Mouse (Mus musculus): ENCODE results near the gene Retnlb.
"Not testable (repeated sequence)": the region's sequence is repeated elsewhere in the genome, so short reads cannot be mapped to it uniquely, and the experiment has no call there.

The Retnlb gene

DNA sequence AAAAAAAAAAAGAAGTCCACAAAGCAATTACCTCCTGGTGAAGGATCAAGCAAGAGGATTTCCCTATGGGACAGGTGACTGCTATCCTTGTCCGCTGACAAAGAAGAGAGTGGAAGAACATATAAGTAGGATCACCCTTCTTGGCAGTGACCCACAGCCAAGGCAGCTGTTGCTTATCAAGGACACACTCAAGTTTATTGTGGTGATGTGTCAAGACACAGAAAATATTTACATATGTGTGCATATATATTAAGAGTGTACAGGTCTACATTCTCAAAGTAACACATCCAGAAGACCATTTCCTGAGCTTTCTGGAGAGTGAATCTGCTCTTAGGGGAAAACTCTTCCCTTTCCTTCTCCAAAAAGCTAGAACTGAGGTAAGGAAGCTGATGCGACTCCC is at the start of gene Retnlb:
Retnlb (plus strand) TSS at position 162 of the 400 bp plus-strand sequence.
- no peak for DNase-seq (ENCODE audit: low read depth)

DNA sequence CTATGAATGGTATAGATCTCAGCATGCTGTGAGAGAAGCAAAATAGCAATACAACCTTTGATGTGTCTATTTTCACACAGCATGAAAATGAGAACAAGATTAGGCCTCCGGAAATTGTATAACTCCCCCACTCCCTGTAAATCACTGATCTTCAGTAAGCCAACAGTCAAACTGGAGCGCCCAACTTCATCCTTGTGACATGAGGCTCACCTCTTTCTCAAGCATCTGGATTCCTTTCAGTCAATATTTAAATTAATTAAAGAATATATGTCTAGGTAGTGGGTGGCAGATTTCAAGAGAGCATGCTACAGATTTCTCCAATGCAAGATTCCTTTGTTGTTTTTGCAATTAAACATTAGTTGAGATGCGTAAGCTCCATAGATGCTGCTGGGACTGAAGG is 47.5 kb upstream of the Retnlb start:
- DNase-seq (ENCODE audit: low read depth): peak; percentile 52

DNA sequence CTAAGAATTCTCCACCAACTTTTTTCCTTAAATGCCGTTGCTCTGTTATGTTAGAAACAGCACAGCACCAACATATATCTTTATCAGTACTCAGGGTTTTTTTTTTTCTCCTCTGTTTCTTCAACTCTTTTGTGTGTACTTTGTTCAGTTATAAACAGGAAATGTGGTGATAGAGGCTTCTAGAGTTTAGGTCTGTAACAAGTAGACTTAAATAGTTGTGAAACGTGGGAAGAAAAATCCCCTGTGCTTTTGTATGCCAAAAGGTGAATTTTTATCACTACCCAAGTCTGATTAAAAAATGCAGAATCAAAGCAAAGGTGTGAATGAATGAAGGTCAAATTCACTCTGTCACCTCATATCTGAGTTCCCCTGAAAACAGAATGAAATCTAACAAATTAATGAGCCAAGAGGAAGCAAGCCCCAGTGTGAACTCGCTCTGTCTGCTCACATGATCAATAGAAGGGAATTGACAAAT is 44.6 kb upstream of the Retnlb start, which contains the start of gene Trat1:
Trat1 (minus strand) TSS at position 51 of the 475 bp plus-strand sequence.
- DNase-seq (ENCODE audit: low read depth): peak; percentile 69

DNA sequence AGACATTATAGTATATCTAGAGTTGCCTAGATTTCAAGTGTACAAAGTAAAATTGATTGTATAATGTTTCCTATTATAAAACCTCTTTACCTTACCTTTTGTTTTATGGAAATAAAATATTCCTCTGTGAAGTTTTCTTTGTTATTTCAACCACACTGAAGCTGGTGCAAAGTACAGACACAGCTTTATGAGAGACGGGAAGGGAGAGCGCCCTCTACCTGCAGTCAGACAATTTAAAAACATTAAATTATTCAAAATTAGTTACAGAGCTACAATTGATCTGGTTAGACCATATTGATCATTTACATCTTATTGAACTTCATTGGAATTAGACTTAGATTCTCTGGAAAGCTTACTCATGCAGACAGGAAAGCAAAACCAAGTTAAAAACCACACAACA is 39.4 kb upstream of the Retnlb start:
- DNase-seq (ENCODE audit: low read depth): peak; percentile 67

DNA sequence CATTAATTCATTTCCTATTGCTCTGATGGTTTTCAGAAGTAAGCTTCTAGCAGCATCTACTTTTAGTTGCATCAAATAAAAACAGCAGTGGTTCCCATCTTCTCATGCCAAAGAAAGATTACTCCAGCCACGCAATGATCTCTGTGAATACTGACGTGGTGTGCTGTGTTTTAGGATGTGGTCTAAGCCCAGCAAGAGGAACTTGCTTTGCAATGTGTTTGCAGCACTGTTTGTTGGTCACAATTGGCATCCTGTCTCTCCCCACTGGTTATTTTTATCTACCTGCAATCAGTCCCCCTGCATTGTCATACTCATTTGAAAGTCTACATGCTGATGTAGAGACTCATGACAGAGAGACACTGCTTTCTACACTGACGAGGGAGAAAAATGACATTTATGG is 30.4 kb upstream of the Retnlb start:
- peak; percentile 69 for DNase-seq (ENCODE audit: low read depth)

DNA sequence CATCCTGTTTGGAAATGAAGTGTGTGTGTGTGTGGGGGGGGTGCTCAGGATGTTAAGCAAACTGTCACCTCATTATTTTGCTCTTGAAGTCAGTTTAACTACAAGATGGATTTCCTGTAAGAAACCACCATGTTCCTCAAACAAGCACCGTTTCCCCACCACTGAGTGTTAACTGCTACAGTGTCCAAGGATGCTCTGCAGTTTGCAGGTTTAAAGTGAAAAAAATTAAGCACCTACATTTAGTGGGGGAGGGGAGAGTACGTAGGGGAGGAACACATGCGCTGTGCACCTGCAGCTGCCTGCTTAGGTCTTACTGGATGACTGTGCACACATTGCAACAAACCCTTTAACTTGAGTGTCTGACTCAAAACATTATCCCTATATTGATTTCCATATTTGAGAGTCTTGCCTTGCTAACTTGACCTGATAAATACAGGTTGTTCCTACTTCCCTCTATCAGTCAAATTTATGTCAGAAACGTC is 27.9 kb upstream of the Retnlb start:
- DNase-seq (ENCODE audit: low read depth): peak; percentile 67

DNA sequence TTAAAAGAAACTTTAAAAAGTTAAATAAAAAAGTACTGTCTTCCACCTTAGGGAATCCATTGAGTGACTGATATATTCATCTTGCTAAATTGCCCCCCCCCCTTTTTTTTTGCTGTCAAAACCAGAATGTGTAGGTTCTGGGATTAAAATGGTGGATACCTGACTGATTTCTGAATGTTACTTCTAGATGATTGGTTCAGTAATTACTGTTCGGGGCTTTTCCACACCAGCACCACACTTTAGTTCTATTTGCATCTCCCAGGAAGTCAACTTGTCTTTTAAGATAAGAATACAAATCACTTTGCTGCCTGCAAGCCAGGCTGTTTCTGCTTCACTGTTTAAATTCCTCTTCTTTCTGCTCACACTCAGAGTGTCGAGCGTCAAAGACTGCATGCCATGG is 18.4 kb upstream of the Retnlb start:
- DNase-seq (ENCODE audit: low read depth): peak; percentile 41

DNA sequence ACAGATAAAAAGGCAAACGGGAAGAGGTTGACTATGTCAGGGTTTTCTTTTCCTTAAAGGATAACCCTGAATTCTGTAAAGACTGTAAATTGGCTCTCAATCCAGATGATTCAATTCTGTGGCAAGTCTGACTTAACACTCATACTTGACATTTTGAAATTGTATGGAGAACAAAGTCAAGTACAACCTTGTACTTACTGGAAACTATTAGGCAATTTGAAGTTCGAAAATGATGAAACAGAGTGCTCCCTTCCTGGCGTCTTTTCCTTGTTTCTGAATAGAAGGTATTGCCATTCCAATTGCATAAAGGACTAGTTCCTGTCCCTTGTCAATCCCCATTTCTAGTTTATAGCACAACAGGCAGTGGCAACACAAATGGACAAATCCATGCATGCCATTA is 17.2 kb upstream of the Retnlb start:
- DNase-seq (ENCODE audit: low read depth): no peak

DNA sequence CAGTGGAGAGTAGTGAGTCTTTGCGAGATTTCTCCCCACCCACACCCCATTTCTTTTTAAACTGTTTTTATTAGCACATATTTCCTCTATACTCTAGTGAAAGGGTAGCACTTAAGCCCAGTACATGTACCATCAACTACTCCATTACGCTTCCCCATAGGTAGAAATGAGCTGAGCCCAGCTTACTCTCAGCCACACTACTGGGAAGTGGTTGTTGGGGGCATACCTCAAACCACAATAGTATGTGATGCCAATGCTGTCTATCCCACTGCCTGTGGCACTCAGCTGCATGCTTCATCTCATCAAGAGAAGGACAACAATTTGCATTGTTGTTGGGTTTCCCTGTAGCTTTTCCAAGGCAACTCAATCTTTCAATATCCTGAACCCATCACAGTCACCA is 15.8 kb upstream of the Retnlb start:
- peak; percentile 34 for DNase-seq (ENCODE audit: low read depth)

DNA sequence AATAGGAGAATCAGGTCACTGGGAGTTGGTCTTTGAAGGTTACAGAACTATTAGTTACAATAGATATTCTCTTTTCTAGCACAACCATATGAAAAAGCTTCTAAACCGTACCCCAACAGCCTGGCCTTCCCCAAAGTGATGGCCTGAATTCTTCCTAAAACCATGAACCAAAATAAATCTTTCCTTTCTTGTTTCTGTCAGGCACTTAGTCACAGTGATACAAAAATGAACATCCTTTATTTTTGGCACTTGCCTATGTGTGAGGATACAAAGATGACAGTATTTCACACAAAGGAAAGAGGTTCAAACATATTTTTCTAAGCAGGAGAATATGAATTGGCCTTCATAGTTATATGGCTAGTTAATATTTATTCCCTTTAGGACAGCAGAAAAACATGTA is 11.2 kb upstream of the Retnlb start:
- no peak for DNase-seq (ENCODE audit: low read depth)

DNA sequence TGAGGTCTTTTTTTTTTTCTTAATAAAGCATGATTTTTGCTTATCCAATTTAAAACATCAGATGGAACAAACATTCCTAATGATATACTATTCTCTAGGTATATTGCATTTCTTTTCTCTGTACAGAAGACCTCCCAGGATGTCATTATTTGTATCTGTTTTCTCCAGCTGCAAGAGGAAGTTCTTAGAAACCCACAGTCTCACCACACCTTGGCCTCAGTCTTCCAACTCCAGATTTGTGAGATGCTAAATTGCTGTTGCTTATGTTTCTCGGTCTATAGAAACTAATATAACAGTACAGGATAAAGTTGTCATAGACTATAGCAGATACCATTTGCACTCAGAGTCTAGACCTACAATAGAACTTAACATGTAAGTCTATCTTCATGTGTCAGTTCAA is 10.1 kb upstream of the Retnlb start:
- peak; percentile 56 for DNase-seq (ENCODE audit: low read depth)

DNA sequence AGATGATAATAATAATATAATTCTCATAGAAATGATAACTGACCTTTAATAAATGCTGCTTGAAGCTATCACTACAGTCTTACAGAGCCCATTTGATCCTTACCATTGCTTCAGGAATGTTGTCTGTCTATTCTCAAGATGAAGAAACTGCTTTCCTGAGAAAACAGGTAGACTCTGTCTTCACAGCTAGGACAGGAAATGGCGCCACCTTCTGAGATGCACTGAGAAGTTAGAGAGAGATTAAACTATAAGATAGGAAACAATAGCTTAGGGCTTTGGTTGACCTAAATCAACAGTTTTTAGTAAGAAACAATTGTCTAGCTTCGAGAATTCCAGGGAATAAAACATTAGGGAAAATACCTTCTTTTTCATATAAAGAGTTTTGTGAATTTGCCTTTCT is 7.3 kb upstream of the Retnlb start:
- DNase-seq (ENCODE audit: low read depth): peak; percentile 74

DNA sequence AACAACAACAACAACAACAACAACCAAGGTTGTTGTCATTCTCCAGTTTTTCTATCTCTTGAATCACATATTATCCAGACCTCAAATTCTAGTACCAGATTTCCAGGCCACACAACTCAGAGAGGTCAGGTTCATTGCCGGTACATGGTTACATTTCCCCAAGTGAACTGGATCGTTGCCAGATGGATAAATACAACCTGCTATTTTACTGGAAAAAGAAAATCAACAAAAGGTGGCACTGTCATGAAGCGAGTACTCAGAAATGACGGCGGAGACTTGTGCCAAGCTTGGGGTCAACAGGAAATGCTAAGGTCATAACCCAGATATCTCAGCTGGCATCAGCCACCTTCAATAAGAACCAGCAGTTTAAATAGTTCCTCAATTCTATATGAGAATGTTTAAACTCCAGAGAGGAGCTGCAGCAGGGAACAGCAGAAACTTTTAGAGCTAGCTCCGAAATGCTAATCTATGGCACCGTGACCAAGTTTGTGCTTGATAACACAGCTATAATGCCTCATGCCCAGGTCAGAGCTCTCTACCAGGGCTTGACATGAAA is 4.7 kb upstream of the Retnlb start:
- DNase-seq (ENCODE audit: low read depth): no peak

DNA sequence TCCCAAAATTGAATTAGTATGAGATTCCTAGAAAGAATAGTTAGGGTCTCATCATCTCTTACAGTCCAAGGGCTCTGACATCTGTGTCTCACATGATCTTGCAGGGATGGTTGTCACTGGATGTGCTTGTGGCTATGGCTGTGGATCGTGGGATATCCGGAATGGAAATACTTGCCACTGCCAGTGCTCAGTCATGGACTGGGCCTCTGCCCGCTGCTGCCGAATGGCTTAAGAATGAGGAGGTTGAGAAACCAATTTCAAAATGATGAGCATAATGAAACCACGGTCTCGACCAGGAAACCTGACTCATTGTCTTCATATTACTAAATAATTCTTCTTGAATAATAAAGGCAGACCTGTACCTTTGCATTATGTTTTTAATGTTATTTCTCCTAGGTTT is 1.9 kb downstream of the Retnlb start:
- no peak for DNase-seq (ENCODE audit: low read depth)

DNA sequence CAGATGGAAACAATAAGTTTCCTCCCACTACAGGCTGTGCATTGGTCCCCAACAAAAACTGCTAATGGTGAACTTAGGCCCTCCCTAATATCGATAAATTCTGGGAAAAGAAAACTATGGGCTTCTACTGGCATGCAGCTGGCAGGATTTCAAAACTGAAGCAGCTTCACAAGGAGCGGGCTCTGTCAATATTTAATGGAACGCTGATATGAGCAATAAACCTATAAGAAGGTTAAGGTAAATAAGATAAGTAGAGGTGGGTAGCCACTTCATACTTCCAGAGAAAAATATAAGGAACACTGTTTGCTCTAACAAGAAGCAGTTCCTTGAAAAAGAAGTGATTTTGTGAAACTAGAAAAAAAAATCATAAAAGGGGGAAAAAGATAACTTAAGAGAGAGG is 9.8 kb downstream of the Retnlb start:
- DNase-seq (ENCODE audit: low read depth): no peak

DNA sequence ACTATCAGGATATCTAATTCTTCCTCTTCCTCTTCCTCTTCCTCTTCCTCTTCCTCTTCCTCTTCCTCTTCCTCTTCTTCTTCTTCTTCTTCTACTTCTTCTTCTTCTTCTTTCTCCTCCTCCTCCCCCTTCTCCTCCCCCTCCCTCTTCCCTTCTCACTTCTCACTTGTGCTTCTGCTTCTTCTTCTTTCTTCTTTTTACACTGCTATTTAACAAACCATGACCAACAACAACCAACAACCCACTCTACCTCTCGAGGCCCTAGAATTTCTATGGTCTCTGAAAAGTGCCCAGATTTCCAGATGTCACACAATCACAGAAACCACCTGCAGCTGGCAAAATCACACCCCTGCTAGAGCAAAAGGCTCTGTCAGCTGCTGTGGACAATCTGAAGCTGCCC is 11.0 kb downstream of the Retnlb start:
- DNase-seq (ENCODE audit: low read depth): no peak

DNA sequence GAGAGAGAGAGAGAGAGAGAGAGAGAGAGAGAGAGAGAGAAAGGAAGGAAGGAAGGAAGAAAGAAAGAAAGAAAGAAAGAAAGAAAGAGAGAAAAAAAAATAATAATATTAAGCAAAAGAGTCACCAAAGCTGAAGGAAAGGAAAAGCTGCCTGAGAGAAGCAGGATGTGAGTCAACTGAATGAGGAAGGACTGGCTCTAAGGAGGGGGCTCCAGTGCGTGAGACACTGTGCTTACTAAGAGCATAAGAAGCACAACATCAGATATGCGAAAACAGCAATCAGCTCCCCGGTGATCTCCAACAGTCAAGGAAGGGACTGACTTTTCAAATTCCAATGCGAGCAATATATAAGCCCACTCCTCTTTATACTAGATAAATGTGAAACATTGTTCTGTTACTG is 12.4 kb downstream of the Retnlb start:
- DNase-seq (ENCODE audit: low read depth): no peak

DNA sequence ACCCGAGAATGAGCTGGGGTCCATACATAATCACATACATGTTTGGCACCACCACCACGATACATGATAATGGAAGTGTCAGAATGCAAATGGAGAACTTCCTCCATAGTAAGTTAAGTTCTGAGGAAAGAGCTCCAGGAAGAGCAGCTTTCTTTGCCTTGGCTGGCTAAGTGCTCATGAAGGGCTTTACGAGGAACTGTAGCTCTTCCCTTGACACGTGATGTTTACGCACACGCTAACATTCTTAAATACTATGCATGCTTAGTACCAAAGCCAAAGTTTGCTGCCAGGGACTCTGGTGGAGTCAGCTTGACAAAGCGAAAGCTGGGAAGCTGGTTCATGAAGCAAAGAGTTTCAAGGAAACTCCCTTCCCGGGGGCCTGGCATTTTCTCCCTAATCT is 15.4 kb downstream of the Retnlb start:
- no peak for DNase-seq (ENCODE audit: low read depth)

DNA sequence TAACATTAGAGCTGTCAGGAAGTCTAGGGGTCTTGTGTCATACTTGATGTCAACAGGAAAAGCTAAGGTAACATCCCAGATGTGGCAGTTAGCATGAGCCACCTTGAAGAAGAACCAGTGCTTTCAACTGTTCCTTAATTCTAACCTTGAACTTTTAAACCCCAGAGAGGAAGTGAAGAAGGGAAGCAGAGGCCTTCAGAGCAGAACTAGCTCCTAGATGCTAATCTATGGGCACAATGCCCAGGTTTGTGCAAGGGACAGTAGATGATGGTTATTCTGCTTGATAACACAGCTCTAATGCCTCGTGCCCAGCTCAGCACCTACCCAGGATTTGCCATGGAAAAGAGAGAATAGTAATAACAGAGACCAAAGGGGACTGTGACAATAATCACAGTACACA is 17.0 kb downstream of the Retnlb start:
- DNase-seq (ENCODE audit: low read depth): not testable (repeated sequence)

DNA sequence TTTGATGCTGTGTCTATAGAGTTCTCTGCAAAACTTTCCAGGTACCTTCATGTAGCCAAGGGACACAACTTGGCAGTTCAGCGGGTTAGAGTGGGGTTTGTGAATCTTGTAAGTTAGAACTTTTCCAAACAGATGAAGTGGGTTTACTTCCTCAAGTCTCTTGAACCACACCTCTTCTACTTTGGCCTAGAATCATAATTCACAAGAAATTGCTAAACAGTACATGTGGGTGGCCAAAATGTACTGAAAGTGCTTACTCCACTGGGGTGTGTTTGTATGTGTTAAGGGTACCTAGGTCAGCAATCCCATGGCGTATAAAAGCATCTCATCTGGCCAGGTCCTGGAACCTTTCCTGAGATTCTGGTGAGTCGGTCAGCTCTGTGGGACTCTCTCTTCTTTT is 25.6 kb downstream of the Retnlb start, which contains the start of gene Retnla:
Retnla (plus strand) TSS at position 286 of the 400 bp plus-strand sequence.
- DNase-seq (ENCODE audit: low read depth): no peak

DNA sequence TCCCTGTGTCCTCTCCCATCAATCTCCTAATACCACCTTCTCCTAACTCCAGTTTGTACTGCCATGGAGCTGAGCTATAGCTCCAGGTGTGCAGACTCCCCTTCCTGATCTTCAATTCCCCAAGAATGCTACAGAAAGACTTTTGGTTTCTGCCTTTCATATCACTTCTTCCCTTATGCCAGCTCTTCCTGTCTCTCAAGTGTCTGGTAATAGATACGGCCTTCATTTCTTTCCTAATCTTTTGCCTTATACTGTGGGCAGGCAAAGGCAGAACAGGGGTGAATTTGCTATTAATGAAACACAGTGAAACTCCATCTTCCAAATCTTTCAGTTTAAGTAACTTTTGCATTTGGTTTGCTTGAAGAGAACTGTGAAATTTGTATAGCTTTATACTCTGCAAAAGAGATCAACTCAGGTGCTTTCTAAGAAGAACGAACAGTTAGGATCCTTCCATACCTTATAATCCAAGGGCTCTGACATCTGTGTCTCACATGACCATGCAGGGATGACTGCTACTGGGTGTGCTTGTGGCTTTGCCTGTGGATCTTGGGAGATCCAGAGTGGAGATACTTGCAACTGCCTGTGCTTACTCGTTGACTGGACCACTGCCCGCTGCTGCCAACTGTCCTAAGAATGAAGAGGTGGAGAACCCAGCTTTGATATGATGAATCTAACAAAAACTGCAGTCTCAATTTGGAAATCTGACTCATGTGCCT is 27.2 kb downstream of the Retnlb start:
- DNase-seq (ENCODE audit: low read depth): no peak

DNA sequence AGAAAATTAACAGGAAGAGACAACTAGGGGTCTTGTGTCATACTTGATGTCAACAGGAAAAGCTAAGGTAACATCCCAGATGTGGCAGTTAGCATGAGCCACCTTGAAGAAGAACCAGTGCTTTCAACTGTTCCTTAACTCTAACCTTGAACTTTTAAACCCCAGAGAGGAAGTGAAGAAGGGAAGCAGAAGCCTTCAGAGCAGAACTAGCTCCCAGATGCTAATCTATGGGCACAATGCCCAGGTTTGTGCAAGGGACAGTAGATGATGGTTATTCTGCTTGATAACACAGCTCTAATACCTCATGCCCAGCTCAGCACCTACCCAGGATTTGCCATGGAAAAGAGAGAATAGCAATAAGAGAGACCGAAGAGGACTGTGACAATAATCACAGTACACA is 48.3 kb downstream of the Retnlb start:
- not testable (repeated sequence) for DNase-seq (ENCODE audit: low read depth)

DNA sequence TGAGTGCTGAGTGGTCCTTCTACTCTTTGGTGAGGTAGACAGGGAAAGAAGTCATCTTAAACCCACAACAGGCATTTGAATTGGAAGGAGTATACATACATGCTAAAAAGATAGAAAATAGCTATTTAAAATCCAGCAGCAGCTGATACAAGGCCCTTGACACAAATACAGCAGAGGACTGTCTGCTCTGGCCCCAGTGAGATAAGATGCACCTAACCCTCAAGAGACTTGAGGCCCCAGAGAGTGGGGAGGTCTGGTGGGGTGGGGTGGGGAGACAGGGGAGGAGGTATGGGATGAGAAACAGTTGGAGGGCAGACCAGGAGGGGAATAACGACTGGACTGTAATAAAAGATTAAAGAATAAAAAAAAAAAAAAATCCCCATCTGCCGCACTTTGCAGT is 51.0 kb downstream of the Retnlb start:
- DNase-seq (ENCODE audit: low read depth): no peak

All from naive thymus-derived CD4-positive, alpha-beta T cell, adult 2 months (primary cell).